Mouse (Mus musculus) left cerebral cortex, postnatal 10 days (tissue): ENCODE results near the gene Igf1r. TPM values are rescaled to one million over a fixed set of nuclear protein-coding genes. Genes with fewer than 3 reads are reported as not detected.

Experiments
- DNase-seq, 2 experiments: peaks; one replicate each; pipeline ENCODE4 v3.0.0; 2021 to 2022; ENCODE audit warnings: low spot score in 2 of 2, mixed read lengths in 1 of 2; ENCODE audit errors: extremely low spot score in 1 of 2
- intact Hi-C: fragments of 180-260 bp; cut with DNase I; formaldehyde crosslinking; loops from one replicate; pipeline ENCODE4 v1.15.1; 2025
- total RNA-seq, 2 experiments: library from RNA; stranded (reverse); gene quantifications; 2 replicates each; pipeline ENCODE4 v1.2.3; 2021

Gene Igf1r
- total RNA-seq, 2 experiments from 2014 or later = 41.4 to 44.2 TPM

GRCm38 (mm10) chr7:67953764-67954242 is 1.2 kb downstream of the Igf1r start:
- intact Hi-C loops = loop anchor here (5.0 to 10.0 kb wide), 3 partner anchors 167 to 348 kb away; no protein-coding TSS in a partner anchor
- DNase-seq = no peak

GRCm38 (mm10) chr7:67954591-67955185 is 2.1 kb downstream of the Igf1r start:
- intact Hi-C loops = loop anchor here (5.0 to 10.0 kb wide), 3 partner anchors 167 to 348 kb away; no protein-coding TSS in a partner anchor

GRCm38 (mm10) chr7:67955276-67955675 is 2.6 kb downstream of the Igf1r start:
- intact Hi-C loops = loop anchor here (10.0 kb wide), 1 partner anchor 280 kb away; no protein-coding TSS in a partner anchor

More at GRCm38 (mm10) chr7:67954591-67955185, 2.1 kb downstream of the Igf1r start:
- DNase-seq = no peak

GRCm38 (mm10) chr7:67957376-67957775 is 4.7 kb downstream of the Igf1r start:
- intact Hi-C loops = loop anchor here (10.0 kb wide), 1 partner anchor 283 kb away; no protein-coding TSS in a partner anchor

More at GRCm38 (mm10) chr7:67955276-67955675, 2.6 kb downstream of the Igf1r start:
- DNase-seq = no peak

GRCm38 (mm10) chr7:67958045-67958444 is 5.4 kb downstream of the Igf1r start:
- intact Hi-C loops = loop anchor here (10.0 kb wide), 1 partner anchor 283 kb away; no protein-coding TSS in a partner anchor
- peak in 1 of 2 experiments; percentile 34 for DNase-seq

More at GRCm38 (mm10) chr7:67957376-67957775, 4.7 kb downstream of the Igf1r start:
- DNase-seq = no peak

- intact Hi-C loops = no loop called here
- DNase-seq = no peak
Measured at GRCm38 (mm10) chr7:67960701-67961100, 8.1 kb downstream of the Igf1r start.

GRCm38 (mm10) chr7:67961567-67962267 is 9.1 kb downstream of the Igf1r start:
- intact Hi-C loops = no loop called here
- peak; percentile 75 to 88 for DNase-seq

GRCm38 (mm10) chr7:67963691-67964090 is 11.1 kb downstream of the Igf1r start:
- no peak for DNase-seq
- intact Hi-C loops = no loop called here

GRCm38 (mm10) chr7:67968394-67968793 is 15.8 kb downstream of the Igf1r start:
- DNase-seq = no peak
- intact Hi-C loops = no loop called here

- DNase-seq = no peak
- intact Hi-C loops = no loop called here
Measured at GRCm38 (mm10) chr7:67969076-67969475, 16.4 kb downstream of the Igf1r start.

GRCm38 (mm10) chr7:67973180-67974014 is 20.8 kb downstream of the Igf1r start:
- intact Hi-C loops = loop anchor here (5.0 kb wide), 1 partner anchor 154 kb away; no protein-coding TSS in a partner anchor
- peak in 1 of 2 experiments; percentile 35 for DNase-seq

- DNase-seq = no peak
- intact Hi-C loops = no loop called here
Measured at GRCm38 (mm10) chr7:67981956-67982355, 29.3 kb downstream of the Igf1r start.

- intact Hi-C loops = no loop called here
Measured at GRCm38 (mm10) chr7:67982809-67983208, 30.2 kb downstream of the Igf1r start.

GRCm38 (mm10) chr7:67983451-67983850 is 30.8 kb downstream of the Igf1r start:
- intact Hi-C loops = no loop called here
- DNase-seq = no peak

More at GRCm38 (mm10) chr7:67982809-67983208, 30.2 kb downstream of the Igf1r start:
- no peak for DNase-seq

GRCm38 (mm10) chr7:67985003-67985416 is 32.4 kb downstream of the Igf1r start:
- intact Hi-C loops = no loop called here
- DNase-seq = no peak

GRCm38 (mm10) chr7:67985511-67985910 is 32.9 kb downstream of the Igf1r start:
- no peak for DNase-seq
- intact Hi-C loops = no loop called here

GRCm38 (mm10) chr7:67986277-67986676 is 33.6 kb downstream of the Igf1r start:
- DNase-seq = no peak
- intact Hi-C loops = no loop called here

- no peak for DNase-seq
- intact Hi-C loops = no loop called here
Measured at GRCm38 (mm10) chr7:67986816-67987215, 34.2 kb downstream of the Igf1r start.

GRCm38 (mm10) chr7:67989376-67989775 is 36.7 kb downstream of the Igf1r start:
- DNase-seq = no peak
- intact Hi-C loops = no loop called here
